Mouse (Mus musculus) liver, embryonic 15.5 days (tissue): ENCODE results near the gene Gramd1b. TPM values are rescaled to one million over a fixed set of nuclear protein-coding genes. Genes with fewer than 3 reads are reported as not detected.

ENCODE experiments used
- ATAC-seq: fragments of 200-750 bp; cut with Nextera tagmentation; 2 replicates; pipeline ENCODE4 v1.8.0; 2017; ENCODE audit warnings: moderate number of reproducible peaks, mild to moderate bottlenecking, moderate library complexity; ENCODE audit not compliant: insufficient read depth
- H3K27ac ChIP-seq: fragments of 300-500 bp; sonication (generic); replicated peaks from 2 replicates; pipeline ENCODE4 v1.5.1; 2015; ENCODE audit warnings: mild to moderate bottlenecking, inconsistent platforms
- H3K27me3 ChIP-seq: fragments of 300-500 bp; sonication (generic); 2 replicates; pipeline ENCODE4 v1.6.1; 2015; ENCODE audit warnings: mild to moderate bottlenecking, inconsistent platforms
- H3K36me3 ChIP-seq: fragments of 300-500 bp; sonication (generic); replicated peaks from 2 replicates; pipeline ENCODE4 v1.6.1; 2015; ENCODE audit warnings: moderate library complexity, mild to moderate bottlenecking, inconsistent platforms
- H3K4me1 ChIP-seq: fragments of 300-500 bp; sonication (generic); replicated peaks from 2 replicates; pipeline ENCODE4 v1.6.1; 2015; ENCODE audit warnings: inconsistent platforms
- H3K4me2 ChIP-seq: fragments of 300-500 bp; sonication (generic); 2 replicates; pipeline ENCODE4 v1.6.1; 2015; ENCODE audit warnings: moderate library complexity, mild to moderate bottlenecking, inconsistent platforms
- H3K4me3 ChIP-seq: fragments of 300-500 bp; sonication (generic); replicated peaks from 2 replicates; pipeline ENCODE4 v1.5.1; 2015; ENCODE audit warnings: mild to moderate bottlenecking, inconsistent platforms
- H3K9ac ChIP-seq: fragments of 300-500 bp; sonication (generic); 2 replicates; pipeline ENCODE4 v1.6.1; 2015; ENCODE audit warnings: moderate library complexity, mild to moderate bottlenecking, inconsistent platforms
- H3K9me3 ChIP-seq: fragments of 300-500 bp; sonication (generic); replicated peaks from 2 replicates; pipeline ENCODE4 v1.6.1; 2016; ENCODE audit warnings: inconsistent platforms
- WGBS: fragments of 180-500 bp; shearing (Covaris S2); methylation state at CpG from one replicate; pipeline ENCODE4 v1.1.7; 2015; ENCODE audit warnings: mixed read lengths; ENCODE audit not compliant: insufficient replicate concordance; 5-methylcytosine and 5-hydroxymethylcytosine counted together
- polyA plus RNA-seq: library from polyadenylated mRNA; unstranded; fragments of >200 nt; fragmentation: Nextera tagmentation; extraction: Ambion mirVana; gene quantifications from 2 replicates; pipeline ENCODE4 v1.2.1, GENCODE M21; 2015

The Gramd1b gene
- polyA plus RNA-seq, 1 experiment from 2014 or later, result 1.2 TPM

DNA sequence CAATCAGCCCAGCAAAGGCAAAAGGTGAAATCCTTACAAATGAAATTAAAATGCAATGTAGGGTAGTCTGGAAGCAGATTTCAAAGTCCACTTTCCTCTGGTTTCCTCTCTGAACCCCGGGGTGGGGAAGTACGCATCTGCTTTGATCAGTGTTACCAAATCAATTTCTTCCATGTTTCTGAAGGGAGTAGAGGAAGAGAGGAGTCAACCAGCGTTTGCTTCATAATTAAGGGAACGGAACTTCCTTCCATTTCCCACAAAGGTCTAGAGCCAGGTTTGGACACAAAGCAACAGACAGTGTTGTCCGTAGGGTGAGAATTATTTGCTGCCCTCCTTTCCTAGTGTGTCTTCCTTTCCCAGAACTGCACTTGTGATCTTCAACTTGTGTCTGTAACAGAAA, 16.7 kb upstream of the Gramd1b start:
- ATAC-seq, result no peak
- no peak overlapping the region for H3K27ac ChIP-seq
- 63% methylated on average over 5 of the region's 5 CpGs for WGBS
- no peaks in the 10 kb centered on the region for H3K27me3 ChIP-seq
- H3K4me2 ChIP-seq, result no peak overlapping the region
- H3K4me1 ChIP-seq, result no peaks in the 10 kb centered on the region
- no peak overlapping the region for H3K9ac ChIP-seq
- no peaks in the 10 kb centered on the region for H3K36me3 ChIP-seq
- H3K9me3 ChIP-seq, result no peaks in the 10 kb centered on the region
- H3K4me3 ChIP-seq, result no peak overlapping the region

DNA sequence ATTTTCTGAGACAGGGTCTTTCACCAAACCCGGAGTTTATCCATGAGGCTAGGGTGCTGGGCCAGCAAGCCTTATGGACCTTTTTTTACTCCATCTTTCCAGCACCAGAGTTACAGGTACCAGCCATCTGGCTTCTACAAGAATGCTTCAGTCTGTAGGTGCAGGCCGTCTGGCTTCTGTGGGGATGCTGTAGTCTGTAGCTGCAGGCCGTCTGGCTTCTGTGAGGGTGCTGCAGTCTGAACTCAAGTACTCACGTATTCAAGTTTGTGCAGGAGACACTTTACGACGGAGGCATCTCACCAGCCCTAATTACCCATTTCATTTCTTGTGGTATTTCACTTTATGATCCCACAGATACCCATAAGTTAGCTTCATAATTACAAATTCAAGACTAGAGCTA, 14.0 kb upstream of the Gramd1b start:
- Histone ChIP-seq H3K27ac (no peak overlapping the region), H3K9ac (no peak overlapping the region), H3K4me3 (no peak overlapping the region), H3K27me3 (no peaks in the 10 kb centered on the region), H3K4me2 (no peak overlapping the region), H3K4me1 (no peaks in the 10 kb centered on the region), H3K9me3 (no peaks in the 10 kb centered on the region), H3K36me3 (no peaks in the 10 kb centered on the region)
- ATAC-seq, result no peak
- 66% methylated on average over 6 of the region's 6 CpGs for WGBS

DNA sequence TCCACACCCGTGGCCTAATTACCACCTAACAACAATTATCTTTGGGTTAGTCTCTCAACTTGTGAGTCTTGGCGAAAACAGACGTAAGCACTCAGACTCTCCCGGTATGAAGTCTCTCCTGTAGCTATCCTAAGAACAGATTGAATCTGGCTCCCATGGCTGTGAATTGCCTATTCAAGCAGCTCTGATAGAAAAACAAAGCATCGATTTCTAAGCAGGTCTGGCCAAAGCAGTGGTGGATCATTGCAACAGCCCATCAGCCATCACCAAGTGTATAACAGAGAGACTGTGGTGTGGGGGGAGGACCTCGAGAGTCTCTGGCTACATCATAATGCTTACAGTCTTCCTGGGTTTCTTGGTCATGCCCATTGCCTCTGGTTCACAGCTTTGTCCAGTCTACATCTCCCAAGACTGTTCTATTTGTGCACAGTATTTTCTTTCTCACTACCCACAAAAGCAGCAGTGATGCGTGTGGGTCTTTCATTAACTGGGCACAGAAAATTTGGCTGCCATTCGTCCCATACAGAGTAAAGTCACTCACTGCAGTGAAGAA, 8.5 kb upstream of the Gramd1b start:
- no peaks in the 10 kb centered on the region for H3K9me3 ChIP-seq
- no peak overlapping the region for H3K9ac ChIP-seq
- no peaks in the 10 kb centered on the region for H3K36me3 ChIP-seq
- WGBS, result 64% methylated on average over 8 of the region's 8 CpGs
- H3K4me3 ChIP-seq, result no peak overlapping the region
- H3K4me1 ChIP-seq, result no peaks in the 10 kb centered on the region
- no peaks in the 10 kb centered on the region for H3K27me3 ChIP-seq
- ATAC-seq, result no peak
- H3K27ac ChIP-seq, result no peak overlapping the region
- no peak overlapping the region for H3K4me2 ChIP-seq

DNA sequence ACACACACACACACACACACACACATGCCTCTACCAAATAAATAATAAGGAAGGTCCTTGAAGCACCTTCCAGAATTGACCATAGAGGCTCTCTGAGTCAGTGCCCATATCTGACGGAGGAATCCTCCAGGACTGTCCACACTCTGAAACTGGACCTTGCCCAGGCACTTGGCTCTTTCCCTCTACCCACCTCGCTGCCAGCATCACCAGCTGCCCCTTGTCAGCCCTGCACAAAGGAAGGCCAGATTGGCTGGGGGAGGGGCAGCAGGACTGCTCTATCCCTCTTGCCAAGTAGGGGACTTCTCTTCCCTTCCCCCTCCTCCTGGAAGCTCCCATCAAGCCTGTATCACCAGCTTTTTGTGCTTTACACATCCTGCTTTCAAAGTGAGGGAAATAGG, 6.5 kb upstream of the Gramd1b start:
- no peaks in the 10 kb centered on the region for H3K36me3 ChIP-seq
- no peak overlapping the region for H3K27ac ChIP-seq
- no peaks in the 10 kb centered on the region for H3K27me3 ChIP-seq
- H3K4me2 ChIP-seq, result no peak overlapping the region
- H3K4me1 ChIP-seq, result no peaks in the 10 kb centered on the region
- H3K9me3 ChIP-seq, result no peaks in the 10 kb centered on the region
- no peak for ATAC-seq
- WGBS, result 37% methylated on average over 2 of the region's 2 CpGs
- H3K4me3 ChIP-seq, result no peak overlapping the region
- H3K9ac ChIP-seq, result no peak overlapping the region

DNA sequence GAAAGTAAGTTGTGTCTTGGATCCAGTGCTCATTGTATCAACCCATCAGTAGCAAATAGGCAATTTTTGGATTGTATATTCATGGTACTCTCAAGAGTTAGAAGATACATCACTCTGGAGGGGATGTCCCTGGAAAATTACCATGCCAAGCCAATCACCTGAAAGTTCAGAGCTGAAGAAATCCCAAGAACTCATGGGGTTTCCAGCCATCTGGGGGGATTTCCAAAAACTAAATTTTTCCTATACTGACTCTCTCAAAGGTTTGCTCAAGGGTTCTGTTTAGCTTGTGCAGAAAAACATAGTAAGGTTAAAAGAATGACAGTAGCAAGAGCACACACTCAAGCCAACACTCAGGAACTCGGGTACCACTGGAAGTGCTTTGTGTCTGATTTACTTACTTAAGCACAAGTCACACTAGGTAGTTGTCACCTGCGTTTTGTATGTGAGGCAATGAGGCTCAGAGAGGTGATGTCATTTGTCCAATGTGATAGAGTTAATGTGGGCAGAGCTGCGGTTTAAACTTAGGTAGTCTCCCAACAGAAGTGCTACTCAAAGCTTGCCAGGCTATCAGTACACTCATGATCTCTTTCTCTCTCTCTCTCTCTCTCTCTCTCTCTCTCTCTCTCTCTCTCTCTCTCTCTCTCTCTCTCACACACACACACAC, 6.0 kb upstream of the Gramd1b start:
- H3K36me3 ChIP-seq, result no peaks in the 10 kb centered on the region
- WGBS, result 39% methylated on average over 3 of the region's 3 CpGs
- ATAC-seq, result no peak

DNA sequence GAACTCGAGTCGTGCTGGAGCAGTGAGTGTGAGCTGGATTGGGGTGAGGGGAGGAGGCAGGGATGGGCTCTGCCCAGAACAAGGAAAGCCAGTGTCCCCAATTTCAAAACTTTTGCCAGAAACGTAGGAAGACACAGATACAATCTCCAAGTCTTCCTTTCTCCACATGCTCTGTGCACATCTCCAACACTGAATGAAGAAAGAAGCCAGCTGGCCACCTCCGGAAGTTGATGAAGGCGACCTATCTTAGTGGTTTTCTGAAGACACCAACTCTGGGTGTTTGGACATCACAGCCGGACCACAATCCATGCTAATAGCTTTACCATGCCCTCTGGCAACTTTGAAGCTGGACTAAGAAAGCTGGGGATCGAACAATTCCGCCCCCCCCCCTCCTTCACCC, 647 bp downstream of the Gramd1b start:
- no peaks in the 10 kb centered on the region for H3K36me3 ChIP-seq
- no peak overlapping the region for H3K9ac ChIP-seq
- H3K9me3 ChIP-seq, result no peaks in the 10 kb centered on the region
- WGBS, result 45% methylated on average over 8 of the region's 8 CpGs
- H3K4me3 ChIP-seq, result peak overlapping the region; percentile 39; the same call in 1 of the 2 replicates
- no peak for ATAC-seq
- H3K4me1 ChIP-seq, result no peaks in the 10 kb centered on the region
- H3K27me3 ChIP-seq, result peaks cover 26% of the 10 kb centered on the region
- H3K27ac ChIP-seq, result no peak overlapping the region
- no peak overlapping the region; the same call in 1 of the 2 replicates for H3K4me2 ChIP-seq

More for the DNA sequence above, 6.0 kb upstream of the Gramd1b start:
- H3K4me3 ChIP-seq, result no peak overlapping the region
- no peaks in the 10 kb centered on the region for H3K4me1 ChIP-seq
- H3K27me3 ChIP-seq, result 0 out of 2 replicates have a peak, but pooled peaks cover 4% of the 10 kb centered on the region
- no peak overlapping the region for H3K27ac ChIP-seq
- H3K9me3 ChIP-seq, result no peaks in the 10 kb centered on the region
- H3K9ac ChIP-seq, result no peak overlapping the region
- H3K4me2 ChIP-seq, result no peak overlapping the region

DNA sequence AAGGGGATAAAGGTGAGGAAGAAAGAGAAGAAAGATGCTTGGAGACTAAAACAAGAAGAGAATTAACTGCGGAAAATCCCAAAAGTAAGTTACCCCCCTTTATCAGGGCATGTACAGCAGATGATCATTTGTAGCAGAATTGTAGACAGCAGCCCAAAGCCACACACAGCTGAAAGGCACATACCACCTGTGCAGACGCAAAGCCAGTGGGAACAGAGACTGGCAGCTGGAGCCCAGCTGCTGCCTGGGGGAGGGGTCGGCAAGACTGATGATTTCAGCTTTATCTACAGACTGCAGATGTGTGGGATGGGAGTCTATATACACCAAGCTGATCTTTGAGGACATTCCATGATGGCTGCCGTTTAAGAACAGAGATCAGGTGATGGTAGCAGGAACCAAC, 2.5 kb downstream of the Gramd1b start:
- Histone ChIP-seq H3K27ac (no peak overlapping the region), H3K9ac (no peak overlapping the region), H3K4me2 (no peak overlapping the region), H3K4me3 (no peak overlapping the region), H3K9me3 (no peaks in the 10 kb centered on the region), H3K4me1 (no peaks in the 10 kb centered on the region), H3K27me3 (peaks cover 26% of the 10 kb centered on the region), H3K36me3 (no peaks in the 10 kb centered on the region)
- 44% methylated on average over 4 of the region's 4 CpGs for WGBS
- no peak for ATAC-seq

- H3K4me1 ChIP-seq, result no peaks in the 10 kb centered on the region
- H3K36me3 ChIP-seq, result no peaks in the 10 kb centered on the region
- no peak overlapping the region for H3K4me3 ChIP-seq
- no peak overlapping the region for H3K9ac ChIP-seq
- no peak overlapping the region for H3K4me2 ChIP-seq
- no peaks in the 10 kb centered on the region for H3K9me3 ChIP-seq
- WGBS, result 34% methylated on average over 3 of the region's 3 CpGs
- ATAC-seq, result no peak
- H3K27ac ChIP-seq, result no peak overlapping the region
- peaks cover 20% of the 10 kb centered on the region for H3K27me3 ChIP-seq
Measured at GRCm38 (mm10) chr9:40526928-40527327, 4.3 kb downstream of the Gramd1b start.

- Histone ChIP-seq H3K4me3 (no peak overlapping the region), H3K4me1 (no peaks in the 10 kb centered on the region), H3K9ac (no peak overlapping the region), H3K36me3 (no peaks in the 10 kb centered on the region), H3K27me3 (no peaks in the 10 kb centered on the region), H3K4me2 (no peak overlapping the region), H3K9me3 (no peaks in the 10 kb centered on the region), H3K27ac (no peak overlapping the region)
- ATAC-seq, result no peak
- WGBS, result 64% methylated on average over 7 of the region's 7 CpGs
Measured at GRCm38 (mm10) chr9:40522156-40522555, 9.0 kb downstream of the Gramd1b start.

DNA sequence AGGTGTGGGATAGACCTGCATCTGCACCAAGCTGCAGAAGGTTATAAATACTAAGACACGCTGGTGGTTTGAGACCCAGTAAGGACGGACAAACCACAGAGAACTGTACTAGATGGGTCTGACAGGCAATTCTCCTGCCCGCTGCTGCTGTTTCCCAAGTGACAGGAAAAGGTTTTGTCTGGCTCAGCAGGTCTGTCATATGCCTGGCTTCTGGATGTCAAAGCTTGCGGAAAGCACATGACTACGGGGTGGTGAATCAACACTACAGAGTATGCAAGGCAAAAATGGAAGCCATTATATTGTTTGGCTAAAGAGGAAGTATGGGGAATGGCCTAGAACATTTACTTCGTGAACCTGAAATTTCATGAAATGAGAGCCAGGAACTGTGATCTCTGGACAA, 10.1 kb downstream of the Gramd1b start:
- Histone ChIP-seq H3K4me2 (no peak overlapping the region), H3K27me3 (no peaks in the 10 kb centered on the region), H3K4me3 (no peak overlapping the region), H3K4me1 (no peaks in the 10 kb centered on the region), H3K27ac (no peak overlapping the region), H3K9me3 (no peaks in the 10 kb centered on the region), H3K36me3 (no peaks in the 10 kb centered on the region), H3K9ac (no peak overlapping the region)
- 53% methylated on average over 6 of the region's 6 CpGs for WGBS
- ATAC-seq, result no peak

GRCm38 (mm10) chr9:40519294-40519693, 11.9 kb downstream of the Gramd1b start:
- Histone ChIP-seq H3K27ac (no peak overlapping the region), H3K36me3 (no peaks in the 10 kb centered on the region), H3K4me3 (no peak overlapping the region), H3K27me3 (no peaks in the 10 kb centered on the region), H3K9me3 (no peaks in the 10 kb centered on the region), H3K4me1 (no peaks in the 10 kb centered on the region), H3K9ac (no peak overlapping the region), H3K4me2 (no peak overlapping the region)
- 44% methylated on average over 3 of the region's 3 CpGs for WGBS
- ATAC-seq, result no peak

DNA sequence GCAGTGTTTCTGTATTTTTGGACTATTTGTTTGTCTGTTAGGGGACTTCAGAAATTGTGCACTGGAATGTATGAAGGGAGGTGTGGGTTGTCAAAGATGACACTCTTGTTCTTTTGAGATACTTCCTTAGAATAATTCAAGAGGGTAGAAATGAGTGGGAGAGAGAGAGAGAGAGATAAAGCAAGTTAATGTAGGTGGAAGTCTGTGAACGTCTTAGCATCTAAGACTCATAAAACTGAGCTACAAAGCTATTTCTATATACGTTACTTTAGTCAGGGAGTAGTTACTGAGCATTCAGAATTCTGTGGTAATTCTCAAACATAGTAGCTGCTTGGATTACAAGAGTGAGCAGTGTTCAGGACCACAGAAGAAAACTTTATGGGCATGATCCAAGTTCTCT, 19.2 kb downstream of the Gramd1b start:
- no peak for ATAC-seq
- 45% methylated on average over 2 of the region's 2 CpGs for WGBS

More for the DNA sequence above, 19.2 kb downstream of the Gramd1b start:
- Histone ChIP-seq H3K27ac (no peak overlapping the region), H3K36me3 (no peaks in the 10 kb centered on the region), H3K4me3 (no peak overlapping the region), H3K9me3 (no peaks in the 10 kb centered on the region), H3K4me2 (no peak overlapping the region), H3K9ac (no peak overlapping the region), H3K4me1 (no peaks in the 10 kb centered on the region), H3K27me3 (no peaks in the 10 kb centered on the region)
